Mouse (Mus musculus): ENCODE results near the gene Fam219a.

DNA sequence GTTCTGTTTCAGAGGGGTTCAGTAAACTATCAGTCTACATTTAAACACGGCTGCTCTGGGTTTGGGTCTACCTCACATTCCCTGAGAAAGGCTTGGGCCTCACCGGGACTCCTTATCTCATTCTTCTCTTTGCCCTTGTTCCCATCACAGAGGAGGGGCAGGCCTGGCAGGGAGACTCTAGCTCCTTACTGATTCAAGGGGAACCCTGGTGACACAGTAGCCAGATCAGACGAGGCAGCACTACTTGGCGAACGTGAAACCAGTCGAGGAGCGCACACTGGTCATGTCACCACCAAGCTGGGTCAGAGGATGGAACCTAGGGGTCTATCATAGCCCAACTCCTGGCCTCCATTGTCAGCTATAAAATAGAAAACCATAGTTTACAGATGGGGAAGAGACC lies 61.3 kb downstream of the Fam219a start:
- TF ChIP-seq CTCF (IDR thresholded peaks at IDR 0.05; ENCODE audit: extremely low read depth, insufficient read length, insufficient replicate concordance, low read depth, low read length) = no peak
- no peak for TF ChIP-seq POLR2A (IDR thresholded peaks at IDR 0.05; ENCODE audit: low read depth, low read length)
